In genomic region chr4:10398075-10398474, GRCm38 (mm10) we compare ENCODE assay signal across 20 mouse cellular contexts.
DNase-seq lines count a peak whose midpoint lies in the region; ATAC-seq and TF ChIP-seq lines count a peak whose summit lies in the region.
"Had no signal": no experiment of that assay in that cellular context is flagged by ENCODE, and none has a peak within 500 bp of the region (broad histone marks: within the 10 kb centered on the region; RNA-seq: fewer than 3 reads in every experiment).

No protein-coding gene starts in this region.

- no peak for TF ChIP-seq CTCF in lung, postnatal 0 days (IDR thresholded peaks at IDR 0.05)
- TF ChIP-seq CTCF in lung, adult 2 months (IDR thresholded peaks at IDR 0.05; ENCODE audit: insufficient read depth, low read length) = no peak

- no peak overlapping the region for H3K9ac ChIP-seq in lung, postnatal 0 days (replicated peaks; ENCODE audit: low read depth)
- H3K9ac ChIP-seq: embryonic facial prominence, embryonic 12.5 days; forebrain, embryonic 12.5 days had no signal

- no peak overlapping the region for H3K27ac ChIP-seq in lung, postnatal 0 days (ENCODE audit: low read length)
- H3K27ac ChIP-seq: embryonic facial prominence, embryonic 10.5 days; embryonic facial prominence, embryonic 12.5 days; forebrain, embryonic 10.5 days; forebrain, embryonic 12.5 days had no signal

- ATAC-seq in lung, postnatal 0 days = peak; percentile 75
- ATAC-seq in erythroblast, adult 5-6 weeks (replicated peaks; ENCODE audit: low FRiP score, poor library complexity, severe bottlenecking) = no peak
- ATAC-seq: forebrain, embryonic 14.5 days; forebrain, embryonic 16.5 days had no signal

- H3K9me3 ChIP-seq in lung, postnatal 0 days (ENCODE audit: low read length) = no peaks in the 10 kb centered on the region
- H3K9me3 ChIP-seq: embryonic facial prominence, embryonic 10.5 days; embryonic facial prominence, embryonic 12.5 days; forebrain, embryonic 10.5 days; forebrain, embryonic 12.5 days had no signal

- H3K4me1 ChIP-seq in lung, postnatal 0 days (ENCODE audit: insufficient read depth, low read depth, low read length) = no peaks in the 10 kb centered on the region
- no peaks in the 10 kb centered on the region; the same call in 1 of the 2 replicates for H3K4me1 ChIP-seq in lung, adult 2 months (ENCODE audit: control insufficient read depth, insufficient read depth, low read length)
- H3K4me1 ChIP-seq: embryonic facial prominence, embryonic 10.5 days; embryonic facial prominence, embryonic 12.5 days; forebrain, embryonic 10.5 days; forebrain, embryonic 12.5 days had no signal

- no peaks in the 10 kb centered on the region for H3K27me3 ChIP-seq in lung, postnatal 0 days (replicated peaks; ENCODE audit: insufficient read depth, low read length)
- H3K27me3 ChIP-seq: embryonic facial prominence, embryonic 12.5 days; forebrain, embryonic 12.5 days had no signal

- no peak overlapping the region for H3K4me3 ChIP-seq in lung, postnatal 0 days (ENCODE audit: low read depth, low read length)
- no peak overlapping the region for H3K4me3 ChIP-seq in lung, adult 2 months (replicated peaks; ENCODE audit: extremely low read depth, low read depth, low read length)
- H3K4me3 ChIP-seq: embryonic facial prominence, embryonic 10.5 days; embryonic facial prominence, embryonic 12.5 days; erythroblast, embryonic 14.5 days; forebrain, embryonic 10.5 days; forebrain, embryonic 12.5 days had no signal

- no peaks in the 10 kb centered on the region for H3K36me3 ChIP-seq in lung, postnatal 0 days (ENCODE audit: insufficient read depth, low read length)
- H3K36me3 ChIP-seq: embryonic facial prominence, embryonic 10.5 days; embryonic facial prominence, embryonic 12.5 days; forebrain, embryonic 10.5 days; forebrain, embryonic 12.5 days had no signal

- TF ChIP-seq POLR2A in lung, adult 2 months (IDR thresholded peaks at IDR 0.05; ENCODE audit: borderline replicate concordance, extremely low read depth, low read depth, low read length) = no peak

- TF ChIP-seq EP300 in lung, postnatal 0 days (IDR thresholded peaks at IDR 0.05) = no peak

- no peak overlapping the region for H3K4me2 ChIP-seq in lung, postnatal 0 days (replicated peaks; ENCODE audit: low read depth, low read length)
- H3K4me2 ChIP-seq: embryonic facial prominence, embryonic 12.5 days; forebrain, embryonic 12.5 days had no signal

- WGBS in lung, postnatal 0 days = 48% methylated on average over 2 of the region's 2 CpGs
- WGBS in lung, adult 2 months = 65% methylated on average over 2 of the region's 2 CpGs

- DNase-seq in lung, postnatal 0 days (ENCODE audit: low spot score) = peak; percentile 74
- DNase-seq in lung, adult 2 months = no peak
- DNase-seq in lung, postnatal 14 days = peak; percentile 7
- DNase-seq in lung, postnatal 36 days = peak; percentile 67
- no peak for DNase-seq in thymus, postnatal 36 days
- DNase-seq: adrenal gland, adult 2 months; adrenal gland, postnatal 14 days; adrenal gland, postnatal 36 days; cerebellum, adult 11-12 months; cerebellum, adult 2 months; cerebellum, adult 9-10 months; cerebellum, postnatal 25 days had no signal

Comparison
In these comparisons a context has a peak if more than half of its experiments do, and no peak if none do; other contexts are left out.
1. DNase-seq: peak in lung, postnatal 0 days (single experiment), lung, postnatal 14 days (single experiment) and lung, postnatal 36 days (single experiment); none in lung, adult 2 months (single experiment) and thymus, postnatal 36 days (0 of 2).